Mouse (Mus musculus) left cerebral cortex, postnatal 36 days (tissue): ENCODE data around the gene Trem2. TPM values are rescaled to one million over a fixed set of nuclear protein-coding genes. Genes with fewer than 3 reads are reported as not detected.
A peak's percentile ranks its signal among the peaks of the same experiment; 100 is the strongest.
"Not testable (repeated sequence)": the region's sequence is repeated elsewhere in the genome, so short reads cannot be mapped to it uniquely, and the experiment has no call there.

Experiments used
- DNase-seq, 2 experiments: peaks; one replicate each; pipeline ENCODE4 v3.0.0; 2021 to 2022; ENCODE audit warnings: low spot score in 2 of 2, mixed read lengths in 1 of 2
- intact Hi-C: fragments of 180-260 bp; cut with DNase I; formaldehyde crosslinking; loops from one replicate; pipeline ENCODE4 v1.15.1; 2025
- total RNA-seq, 2 experiments: library from RNA; stranded (reverse); gene quantifications; 2 replicates each; pipeline ENCODE4 v1.2.3; 2021

Gene Trem2
- total RNA-seq, 2 experiments from 2014 or later: 7.8 to 13.0 TPM

DNA sequence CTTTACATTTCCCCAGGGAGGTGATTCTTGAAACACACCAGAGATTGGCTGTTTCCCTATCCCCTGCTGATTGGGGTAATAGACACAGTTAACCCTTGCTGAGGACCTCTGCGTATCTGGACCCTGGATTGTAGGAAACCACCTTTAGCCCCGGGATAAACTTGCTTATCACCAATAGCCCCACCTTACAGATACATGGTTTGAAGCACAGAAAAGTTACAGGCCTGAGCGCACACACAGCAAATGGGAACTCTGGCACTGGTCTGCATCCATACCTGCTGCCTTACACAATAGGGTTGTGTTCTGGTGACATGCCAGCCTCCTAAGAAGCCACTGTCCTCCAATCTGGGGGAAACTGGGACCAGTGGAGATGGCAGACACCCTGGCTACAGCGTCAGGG is 377 bp upstream of the Trem2 start:
- DNase-seq: no peak
- intact Hi-C loops: no loop called here

DNA sequence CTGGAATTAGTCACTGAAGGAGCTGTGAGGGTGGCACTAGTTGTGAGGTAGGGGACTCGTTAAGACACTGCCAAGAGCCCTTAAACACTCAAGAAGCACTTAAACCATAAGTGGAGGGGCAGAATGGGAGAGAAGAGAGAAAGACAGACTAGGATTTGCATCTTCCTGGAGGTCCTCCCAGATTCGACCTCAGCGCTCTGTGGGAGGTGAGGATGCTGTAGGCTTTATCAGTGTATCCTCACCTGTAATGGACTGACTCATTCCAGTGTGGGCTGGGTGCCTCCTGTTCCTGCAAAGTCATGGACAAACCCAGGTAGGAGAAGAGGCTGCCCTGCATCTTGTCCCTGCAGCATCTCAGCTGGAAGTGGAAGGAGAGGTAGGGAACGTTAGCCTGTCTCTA is 633 bp downstream of the Trem2 start:
- intact Hi-C loops: no loop called here
- DNase-seq: peak in 1 of 2 experiments; percentile 43

- DNase-seq: no peak
- intact Hi-C loops: no loop called here
Observed at GRCm38 (mm10) chr17:48347287-48347686, 1.1 kb downstream of the Trem2 start.

GRCm38 (mm10) chr17:48350681-48351193 is 4.5 kb downstream of the Trem2 start:
- intact Hi-C loops: no loop called here
- DNase-seq: no peak

DNA sequence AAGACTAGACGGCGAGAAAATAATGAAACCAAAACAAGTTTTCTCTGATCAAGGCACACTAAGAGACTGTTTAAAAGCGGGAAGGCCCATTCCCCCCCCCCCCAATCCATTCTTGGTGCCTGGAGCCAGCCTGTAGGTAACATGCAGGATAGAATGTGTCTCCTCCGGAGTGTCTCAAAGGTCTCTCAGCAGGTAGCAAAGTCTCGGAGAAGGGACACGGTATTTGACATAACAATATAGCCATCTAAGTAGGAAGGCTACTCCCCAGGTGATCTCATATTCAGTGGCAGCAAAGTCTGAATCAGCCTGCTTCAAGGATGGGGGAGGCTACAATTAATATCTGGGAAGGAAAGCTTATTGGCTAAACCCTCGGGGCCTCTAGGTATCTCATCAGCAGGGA is 6.8 kb downstream of the Trem2 start:
- DNase-seq, intact Hi-C loops: not testable (repeated sequence)

- intact Hi-C loops: no loop called here
- DNase-seq: no peak
Observed at GRCm38 (mm10) chr17:48355822-48356221, 9.6 kb downstream of the Trem2 start.

DNA sequence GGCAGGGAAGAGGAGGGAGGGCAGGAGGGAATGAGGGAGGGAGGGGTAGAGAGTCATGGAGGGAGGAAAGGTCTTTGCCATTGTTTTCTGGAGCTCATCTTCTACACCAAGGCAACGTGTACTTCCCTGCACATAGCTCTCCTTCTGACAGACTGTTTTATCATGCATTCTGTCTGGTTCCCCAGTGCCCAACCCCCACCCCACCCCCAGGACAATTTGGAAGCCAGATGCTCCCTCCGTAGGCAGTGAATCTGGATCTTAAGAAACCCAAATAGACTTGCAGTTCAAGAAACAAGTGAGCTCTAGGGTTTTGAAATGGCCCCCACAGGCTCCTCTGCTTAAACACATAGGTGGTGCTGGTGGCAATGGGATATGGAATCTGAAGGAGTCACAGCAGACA is 11.7 kb downstream of the Trem2 start:
- intact Hi-C loops: no loop called here
- no peak for DNase-seq

DNA sequence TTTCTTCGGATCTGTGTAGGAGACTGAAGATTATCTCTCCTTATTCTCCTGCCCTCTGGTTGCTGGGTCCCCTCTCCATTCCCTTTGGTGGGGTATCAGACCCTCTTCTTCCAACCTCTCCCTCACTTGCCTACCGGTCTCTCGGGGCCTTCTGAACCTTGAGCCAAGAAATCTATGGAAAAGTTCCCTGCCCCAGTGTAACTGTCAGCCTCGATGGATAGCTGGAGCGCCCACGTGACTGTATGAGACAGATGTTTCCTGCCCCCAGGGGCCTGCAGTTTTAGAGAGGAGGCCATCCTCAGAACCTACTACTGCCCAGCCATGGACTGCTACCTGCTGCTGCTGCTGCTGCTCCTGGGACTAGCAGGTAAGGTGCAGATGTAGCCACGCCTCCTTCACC is 13.4 kb downstream of the Trem2 start, which contains the start of gene Treml1:
Gene Treml1 (plus strand): TSS at position 301 of the 400 bp plus-strand sequence.
- intact Hi-C loops: no loop called here

GRCm38 (mm10) chr17:48360462-48360861 is 14.3 kb downstream of the Trem2 start:
- no peak for DNase-seq
- intact Hi-C loops: no loop called here

More for the DNA sequence above, 13.4 kb downstream of the Trem2 start, which contains the start of gene Treml1:
- DNase-seq: no peak

- intact Hi-C loops: no loop called here
- DNase-seq: no peak
Observed at GRCm38 (mm10) chr17:48362346-48362745, 16.1 kb downstream of the Trem2 start.

DNA sequence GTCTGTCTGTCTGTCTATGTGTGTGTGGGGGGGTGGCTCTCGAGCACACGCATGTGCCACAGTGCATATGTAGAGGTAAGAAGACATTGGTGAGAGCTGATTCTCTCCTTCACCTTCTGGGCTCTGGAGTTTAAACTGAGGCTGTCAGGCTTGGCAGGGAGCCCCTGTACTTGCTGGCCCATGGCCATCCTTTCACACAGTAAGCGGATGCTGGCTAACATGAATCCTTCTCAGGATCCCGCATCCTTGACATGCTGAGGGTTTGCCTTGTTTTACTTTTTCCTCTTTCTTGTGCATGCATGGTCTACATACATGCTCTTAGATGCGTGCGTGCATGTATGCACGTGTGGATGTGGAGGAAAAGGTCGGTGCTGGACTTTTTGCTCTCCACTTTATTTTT is 16.8 kb downstream of the Trem2 start:
- DNase-seq: peak in 1 of 2 experiments; percentile 27
- intact Hi-C loops: no loop called here

DNA sequence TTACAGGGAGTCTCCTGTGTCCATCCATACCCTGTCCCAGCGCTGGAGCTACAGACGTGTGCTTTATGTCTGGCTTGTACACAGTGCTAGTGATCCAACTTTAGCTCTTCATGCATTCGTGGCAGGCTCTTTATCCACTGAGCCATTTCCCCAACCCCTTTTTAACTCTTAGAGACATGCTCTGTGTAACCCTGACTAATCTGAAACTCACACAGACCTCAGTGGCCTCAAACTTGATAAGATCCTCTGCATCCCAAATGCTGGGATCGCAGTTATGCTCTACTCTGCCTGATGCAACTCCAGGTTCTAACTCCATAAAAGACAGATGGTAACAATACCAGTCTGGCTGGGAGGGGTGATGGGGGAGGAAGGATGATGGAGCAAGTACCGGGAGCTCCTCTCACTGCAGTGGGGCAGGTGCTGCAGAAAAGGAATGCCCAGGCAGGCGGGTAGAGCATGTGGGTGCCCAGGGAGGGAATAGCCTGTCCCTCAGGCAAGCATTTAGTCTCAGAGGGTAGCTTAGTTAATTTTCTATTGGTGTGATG is 17.3 kb downstream of the Trem2 start:
- DNase-seq: no peak
- intact Hi-C loops: no loop called here

DNA sequence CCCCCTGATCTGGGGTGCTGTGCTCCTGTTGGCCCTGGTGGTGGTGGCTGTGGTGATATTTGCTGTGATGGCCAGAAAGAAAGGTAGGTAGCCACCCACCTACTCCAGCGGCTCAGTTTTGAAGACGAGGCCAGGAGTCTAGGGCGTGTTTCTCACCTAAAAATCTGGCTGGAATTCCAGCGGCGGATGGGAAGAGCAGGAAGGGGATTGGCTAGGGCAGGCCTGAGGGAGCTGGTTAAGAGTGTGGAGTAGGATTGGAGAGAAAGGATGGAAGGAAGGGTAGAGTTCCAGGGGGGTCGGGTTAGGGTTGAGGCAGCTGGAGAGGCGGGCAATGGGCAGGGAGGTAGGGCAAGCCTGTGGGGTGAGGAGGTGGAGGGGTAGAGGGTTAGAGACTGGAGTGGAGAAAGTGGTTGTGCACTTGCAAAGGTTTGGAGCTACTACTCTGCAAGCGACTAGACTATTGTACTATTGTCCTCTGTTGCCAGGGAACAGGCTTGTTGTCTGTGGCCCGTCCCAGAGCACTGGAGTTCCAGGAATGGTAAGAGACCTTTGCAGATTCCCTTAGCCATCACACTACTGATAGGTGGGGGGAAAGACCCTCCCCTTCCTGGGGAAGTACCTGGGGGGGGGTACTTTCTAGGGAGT is 19.4 kb downstream of the Trem2 start:
- intact Hi-C loops: no loop called here
- no peak for DNase-seq

GRCm38 (mm10) chr17:48366806-48367205 is 20.6 kb downstream of the Trem2 start:
- intact Hi-C loops: no loop called here
- DNase-seq: no peak

DNA sequence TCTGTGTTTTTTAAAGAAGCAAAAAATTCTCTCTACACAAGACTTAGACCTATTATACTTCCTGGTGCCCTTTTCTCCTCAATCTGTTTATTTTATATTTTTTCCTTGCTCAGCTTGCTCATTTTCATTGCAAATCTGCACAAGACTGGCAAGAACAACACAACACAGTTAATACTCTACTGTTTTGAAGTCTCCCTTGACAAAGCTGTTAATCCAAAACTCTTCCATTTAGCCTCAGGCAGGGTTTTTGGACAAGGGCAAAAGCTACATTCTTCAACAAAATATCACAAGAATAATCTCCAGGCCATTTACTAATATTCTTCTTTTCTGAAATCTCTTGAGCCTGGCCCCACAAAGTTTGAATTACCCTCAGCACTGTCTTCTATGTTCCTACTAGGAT is 25.4 kb downstream of the Trem2 start:
- no peak for DNase-seq
- intact Hi-C loops: loop anchor here (5.0 kb wide), 1 partner anchor 44 kb away; no protein-coding TSS in a partner anchor

DNA sequence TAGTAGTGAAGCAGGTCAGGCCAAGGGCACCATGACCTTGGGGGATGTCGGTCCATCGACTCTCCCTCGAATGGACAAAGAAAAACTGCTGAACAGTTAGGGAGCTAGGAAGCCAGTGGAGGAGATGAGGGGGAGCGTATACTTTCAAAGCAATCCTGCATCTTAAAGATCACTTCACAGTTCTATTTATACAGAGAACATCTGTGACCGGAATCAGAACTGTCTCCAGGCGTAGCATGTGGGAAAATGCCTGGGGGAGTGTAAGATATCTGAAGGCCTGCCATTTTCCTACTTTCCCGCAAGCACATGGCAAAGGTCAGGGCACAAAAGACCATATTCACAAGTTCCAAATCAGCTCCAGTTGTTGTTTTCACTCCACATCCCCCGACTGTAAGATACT is 26.8 kb downstream of the Trem2 start:
- peak; percentile 35 to 37 for DNase-seq
- intact Hi-C loops: loop anchor here (5.0 kb wide), 1 partner anchor 46 kb away; no protein-coding TSS in a partner anchor

DNA sequence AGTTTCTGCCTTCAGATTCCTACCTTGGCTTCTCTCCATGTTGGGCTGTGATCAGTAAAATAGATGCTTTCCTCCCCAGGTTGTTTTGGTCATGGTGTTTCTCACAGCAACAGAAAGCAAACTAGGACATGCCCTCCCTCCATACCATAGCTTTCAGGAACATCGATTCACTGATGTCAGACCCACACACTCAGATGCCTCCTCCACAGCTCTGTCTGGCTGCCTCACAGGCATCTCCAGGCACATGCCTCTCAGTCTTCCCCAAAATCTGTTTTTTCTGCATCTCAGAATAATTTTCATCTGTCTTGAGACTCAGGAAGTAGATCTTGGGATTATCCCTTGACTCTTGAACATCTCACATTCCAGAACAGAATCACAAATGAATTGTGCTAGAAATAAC is 29.9 kb downstream of the Trem2 start:
- DNase-seq: peak in 1 of 2 experiments; percentile 46
- intact Hi-C loops: no loop called here

- intact Hi-C loops: no loop called here
- DNase-seq: no peak
Observed at GRCm38 (mm10) chr17:48379050-48379449, 32.8 kb downstream of the Trem2 start.

DNA sequence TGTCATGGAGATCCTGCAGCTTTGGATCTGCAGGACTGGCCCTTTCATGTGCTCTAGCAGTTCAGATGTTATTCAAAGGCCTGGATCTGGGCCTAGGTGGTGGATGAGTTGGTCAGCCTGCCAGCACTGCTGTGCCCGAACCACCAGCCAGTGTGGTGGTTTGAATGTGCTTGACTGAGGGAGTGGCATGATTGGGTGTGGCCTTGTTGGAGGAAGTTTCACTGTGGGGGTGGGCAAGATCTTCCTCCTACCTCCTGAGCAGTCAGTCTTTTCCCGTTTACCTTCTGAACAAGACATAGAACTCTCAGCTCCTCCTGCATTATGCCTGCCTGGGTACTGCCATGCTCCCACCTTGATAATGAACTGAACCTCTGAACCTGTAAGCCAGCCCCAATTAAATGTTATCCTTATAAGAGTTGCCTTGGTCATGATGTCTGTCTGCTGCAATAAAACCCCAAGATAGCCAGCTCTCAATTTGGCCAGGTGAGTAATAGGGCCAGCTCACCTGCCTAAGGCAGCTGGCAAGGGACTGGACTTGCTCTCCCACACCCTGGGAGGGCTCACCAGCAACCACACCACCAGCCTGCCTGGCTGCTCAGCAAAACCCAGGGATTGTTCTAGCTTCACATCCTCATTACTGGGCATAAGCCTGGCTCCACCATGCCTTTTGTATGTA is 39.7 kb downstream of the Trem2 start:
- no peak for DNase-seq
- intact Hi-C loops: no loop called here

DNA sequence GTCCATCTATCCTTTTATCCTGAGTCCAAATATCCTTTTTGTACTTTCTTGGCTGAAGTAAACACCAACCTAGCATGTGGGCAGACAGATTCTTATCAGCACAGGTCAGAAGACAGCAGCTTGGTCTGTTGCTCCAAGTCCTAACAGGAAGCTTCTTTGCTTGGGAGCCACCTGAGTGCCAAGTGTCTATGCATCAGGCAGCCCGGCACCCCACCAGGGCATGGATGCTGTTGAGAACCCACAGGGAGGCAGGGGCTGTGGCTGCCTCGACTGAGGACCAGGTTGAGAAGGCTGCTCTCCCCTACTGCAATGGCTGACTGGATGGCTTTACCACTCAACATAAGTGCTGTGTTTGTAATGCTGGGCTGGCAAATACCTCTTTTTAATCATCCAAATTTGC is 42.5 kb downstream of the Trem2 start:
- intact Hi-C loops: no loop called here
- DNase-seq: no peak

DNA sequence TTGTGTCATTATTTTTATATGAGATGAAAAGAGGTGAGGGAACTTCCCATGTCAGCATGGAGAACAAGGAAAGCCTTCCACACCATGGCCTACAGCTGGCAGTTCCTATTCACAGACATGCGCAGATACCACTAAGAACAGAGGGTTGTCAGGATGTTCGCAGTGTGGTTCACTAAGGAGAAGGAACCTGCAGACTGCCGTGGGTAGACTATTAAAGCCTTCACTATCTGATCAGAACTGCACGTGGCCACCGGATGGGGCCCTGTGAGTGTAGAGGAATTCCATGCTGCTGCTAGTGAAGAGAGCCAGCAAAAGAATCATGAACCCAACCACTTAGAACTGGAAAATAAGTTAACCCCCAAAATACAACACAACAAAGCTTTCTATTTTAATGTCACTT is 43.2 kb downstream of the Trem2 start:
- DNase-seq: no peak
- intact Hi-C loops: no loop called here
